Mouse (Mus musculus): ENCODE data around the gene Dab2ip. TPM values are rescaled to one million over a fixed set of nuclear protein-coding genes. Genes with fewer than 3 reads are reported as not detected.

Gene Dab2ip
- total RNA-seq, 2 experiments from 2014 or later, result 155 to 169 TPM

DNA sequence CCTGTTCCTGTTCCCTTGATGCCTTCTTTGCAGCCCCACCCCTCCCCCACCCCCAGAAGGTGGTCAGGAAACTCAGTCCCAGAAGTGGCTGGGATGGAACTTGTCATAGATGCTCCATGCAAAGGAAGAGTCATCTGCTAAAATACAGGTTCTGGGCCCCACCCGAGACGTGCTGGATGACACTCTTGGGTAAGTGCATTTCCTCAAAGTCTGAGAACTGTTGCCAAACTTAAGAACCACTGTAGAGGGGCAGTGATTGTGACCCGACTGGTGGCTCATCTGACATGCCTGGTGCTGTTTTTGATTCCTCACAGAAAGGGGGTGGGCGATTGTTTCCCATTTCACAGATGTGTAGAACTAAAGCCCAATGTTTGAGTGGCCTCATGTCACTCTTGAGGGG, 111.7 kb downstream of the Dab2ip start:
- no peak for DNase-seq (ENCODE audit: low spot score in 2 of 2)
- intact Hi-C loops (cut with DNase I), result no loop called here

DNA sequence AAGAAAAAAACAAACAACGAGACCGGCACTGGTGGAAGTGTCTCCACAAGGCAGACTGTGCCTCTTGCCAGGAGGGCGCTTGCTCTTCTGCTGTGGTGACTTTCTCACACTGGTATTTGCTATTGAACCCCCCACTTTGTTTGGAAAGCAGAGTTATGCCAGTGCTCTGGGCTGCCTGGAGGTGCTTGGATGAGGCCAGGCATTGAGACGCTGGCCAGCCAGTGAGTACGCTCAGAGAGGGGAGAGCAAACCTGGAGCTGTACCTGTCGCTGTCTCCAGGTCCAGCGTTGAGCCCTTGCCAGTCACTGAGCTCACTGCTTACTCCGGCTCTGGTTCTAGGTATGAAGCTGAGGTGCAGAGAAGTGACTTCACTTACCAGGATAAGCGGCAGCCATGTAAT, 112.2 kb downstream of the Dab2ip start:
- no peak for DNase-seq (ENCODE audit: low spot score in 2 of 2)
- intact Hi-C loops (cut with DNase I), result no loop called here

DNA sequence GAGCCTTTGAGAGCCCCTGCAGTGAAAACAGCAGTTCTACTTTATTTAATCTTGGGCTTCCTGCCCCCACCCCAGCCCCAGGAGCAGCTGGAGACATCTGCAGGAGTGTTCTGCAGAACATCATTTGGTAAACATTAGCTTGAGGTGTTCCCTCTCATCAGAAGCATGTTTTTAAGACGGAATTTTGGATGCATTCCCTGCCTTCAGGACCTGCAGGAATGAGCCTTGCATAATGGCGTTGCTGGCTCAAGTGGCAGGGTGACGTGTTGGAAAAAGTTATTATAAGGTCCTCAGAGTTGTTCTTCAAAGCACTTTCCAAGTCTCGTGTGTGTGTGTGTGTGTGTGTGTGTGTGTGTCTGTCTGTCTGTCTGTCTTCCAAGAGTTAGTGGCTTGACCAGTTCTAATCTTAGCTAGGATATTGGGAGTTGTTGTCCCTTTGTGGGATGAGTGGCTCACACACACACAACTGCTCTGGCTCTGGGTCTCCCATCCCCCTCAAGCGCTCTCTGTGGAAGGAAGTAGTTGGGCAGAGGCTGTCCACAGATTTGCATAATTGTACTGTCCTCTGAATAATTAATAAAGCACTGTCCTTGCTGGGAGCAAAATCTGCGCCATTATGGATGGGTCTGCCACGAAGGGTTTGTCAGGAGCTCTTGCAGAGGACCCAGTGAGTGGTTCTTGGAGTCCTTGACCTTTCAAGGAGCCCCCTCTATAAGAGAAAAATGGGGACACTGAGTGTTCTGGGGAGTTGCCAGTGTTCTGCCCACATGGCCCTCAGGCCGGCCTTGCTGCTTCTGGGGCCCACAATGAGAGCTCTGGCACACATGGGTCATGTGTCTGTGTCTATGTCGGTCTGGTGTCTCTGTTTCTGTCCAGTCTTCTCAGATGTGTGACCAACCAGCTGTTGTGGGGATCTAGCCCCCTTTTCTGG, 114.2 kb downstream of the Dab2ip start:
- no peak for DNase-seq (ENCODE audit: low spot score in 2 of 2)
- intact Hi-C loops (cut with DNase I), result no loop called here

DNA sequence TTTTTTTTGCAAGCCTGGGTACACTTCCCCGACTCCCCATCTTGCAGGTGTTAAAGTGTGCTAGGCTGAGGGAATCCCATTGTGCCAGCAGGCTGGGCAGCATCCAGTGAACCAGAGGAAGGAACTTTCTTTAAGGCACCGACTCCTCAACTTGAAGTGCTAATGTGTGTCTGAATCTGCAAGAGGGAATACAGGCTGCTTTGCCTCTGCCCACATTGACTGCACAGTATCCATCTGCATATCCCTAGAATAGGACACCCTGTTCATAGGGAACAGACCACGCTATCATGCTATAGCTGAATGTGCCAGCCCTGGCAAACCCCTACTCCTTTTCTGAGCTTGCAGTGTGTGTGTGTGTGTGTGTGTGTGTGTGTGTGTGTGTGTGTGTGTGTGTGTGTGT, 115.1 kb downstream of the Dab2ip start:
- DNase-seq (ENCODE audit: low spot score in 2 of 2), result peak; percentile 53 to 75
- intact Hi-C loops (cut with DNase I), result no loop called here

DNA sequence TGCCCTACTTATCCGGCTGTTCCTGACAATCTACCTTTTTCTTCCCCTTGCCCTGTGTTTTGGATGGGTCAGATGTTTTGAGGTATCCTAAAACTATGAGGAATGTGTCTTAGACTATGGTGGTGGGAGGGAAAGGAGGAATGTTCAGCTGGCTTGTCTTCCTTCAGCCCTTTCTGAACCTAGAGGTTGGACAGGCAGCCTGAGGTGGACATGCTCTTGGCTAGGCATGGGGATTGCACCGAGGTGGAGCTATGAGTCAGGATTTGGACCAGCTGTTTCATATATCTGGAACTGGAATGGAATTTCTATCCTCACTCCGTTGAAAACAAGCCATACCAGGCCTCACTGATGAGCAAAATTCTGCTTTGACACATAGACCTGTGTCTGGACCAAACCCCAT, 115.9 kb downstream of the Dab2ip start:
- intact Hi-C loops (cut with DNase I), result no loop called here

DNA sequence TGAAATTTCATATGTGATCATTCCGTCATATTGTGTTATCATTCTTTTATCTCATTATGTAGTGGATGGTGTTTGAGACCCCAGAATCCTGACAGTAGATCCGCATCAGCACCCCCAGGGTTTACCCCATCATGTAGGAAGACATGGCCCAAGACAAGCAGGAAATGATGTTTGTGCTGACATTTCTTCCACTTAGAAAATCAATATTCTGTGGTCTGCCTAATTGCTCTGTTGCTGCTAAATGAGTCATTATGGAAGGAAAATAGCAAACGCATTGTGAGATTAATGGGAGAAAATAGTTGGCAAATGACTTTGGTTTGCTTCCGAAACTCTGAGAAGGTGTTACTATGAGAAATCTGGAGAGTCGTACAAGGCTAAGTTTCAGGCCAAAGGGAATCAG, 116.4 kb downstream of the Dab2ip start:
- intact Hi-C loops (cut with DNase I), result no loop called here
- no peak for DNase-seq (ENCODE audit: low spot score in 2 of 2)

More for the DNA sequence above, 115.9 kb downstream of the Dab2ip start:
- DNase-seq (ENCODE audit: low spot score in 2 of 2), result no peak

DNA sequence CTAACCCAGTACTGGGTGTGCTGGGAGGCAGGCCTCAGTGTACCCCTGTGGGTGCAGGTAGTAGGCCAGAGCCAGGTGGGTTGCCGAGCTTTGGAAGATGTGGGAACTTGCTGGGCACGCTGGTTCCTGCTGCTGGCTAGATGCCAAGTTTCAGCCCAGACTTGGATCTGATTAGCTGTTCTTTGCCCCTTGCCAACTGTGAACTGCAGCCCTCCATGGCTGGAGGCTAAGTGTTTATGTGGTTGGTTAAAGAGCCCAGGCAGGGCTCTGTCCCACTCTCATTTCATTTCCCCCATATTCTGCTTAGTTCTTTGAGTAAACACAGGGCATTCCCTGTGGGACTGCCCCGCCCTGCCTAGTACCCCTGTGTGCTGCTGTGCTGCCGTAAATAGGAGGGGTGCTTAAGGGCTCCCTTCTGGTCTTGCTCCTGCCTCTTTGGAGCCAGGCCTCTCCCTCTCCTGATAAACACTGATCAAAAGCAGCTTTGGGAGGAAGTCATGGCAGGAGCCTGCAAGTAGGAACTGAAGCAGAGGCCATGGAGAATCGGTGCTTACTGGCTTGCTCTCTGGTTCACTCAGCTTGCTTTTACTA, 118.1 kb downstream of the Dab2ip start:
- intact Hi-C loops (cut with DNase I), result no loop called here
- peak in 1 of 2 experiments; percentile 39 for DNase-seq (ENCODE audit: low spot score in 2 of 2)

DNA sequence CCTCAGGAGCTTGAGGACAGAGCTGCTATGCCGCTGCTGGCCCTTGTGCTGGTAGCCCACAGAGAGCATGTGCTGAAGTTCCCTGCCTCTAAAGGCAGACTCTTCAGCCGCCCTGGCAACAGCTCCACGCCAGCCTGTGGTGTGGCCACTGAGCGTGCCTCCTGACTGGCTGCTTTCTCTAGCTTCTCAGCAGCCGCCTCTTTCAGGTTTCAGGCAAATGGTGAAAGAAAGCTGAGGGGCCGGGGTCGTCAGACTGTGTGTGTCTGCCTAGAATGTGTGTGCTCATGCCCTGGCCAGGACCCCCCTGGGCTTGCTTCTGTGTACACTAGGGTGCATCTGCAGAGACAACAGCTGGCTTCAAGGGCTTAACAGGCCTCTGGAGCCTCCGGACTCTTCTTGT, 119.8 kb downstream of the Dab2ip start:
- intact Hi-C loops (cut with DNase I), result no loop called here
- peak; percentile 49 to 70 for DNase-seq (ENCODE audit: low spot score in 2 of 2)

GRCm38 (mm10) chr2:35678440-35678839, 120.4 kb downstream of the Dab2ip start:
- DNase-seq (ENCODE audit: low spot score in 2 of 2), result no peak
- intact Hi-C loops (cut with DNase I), result no loop called here

DNA sequence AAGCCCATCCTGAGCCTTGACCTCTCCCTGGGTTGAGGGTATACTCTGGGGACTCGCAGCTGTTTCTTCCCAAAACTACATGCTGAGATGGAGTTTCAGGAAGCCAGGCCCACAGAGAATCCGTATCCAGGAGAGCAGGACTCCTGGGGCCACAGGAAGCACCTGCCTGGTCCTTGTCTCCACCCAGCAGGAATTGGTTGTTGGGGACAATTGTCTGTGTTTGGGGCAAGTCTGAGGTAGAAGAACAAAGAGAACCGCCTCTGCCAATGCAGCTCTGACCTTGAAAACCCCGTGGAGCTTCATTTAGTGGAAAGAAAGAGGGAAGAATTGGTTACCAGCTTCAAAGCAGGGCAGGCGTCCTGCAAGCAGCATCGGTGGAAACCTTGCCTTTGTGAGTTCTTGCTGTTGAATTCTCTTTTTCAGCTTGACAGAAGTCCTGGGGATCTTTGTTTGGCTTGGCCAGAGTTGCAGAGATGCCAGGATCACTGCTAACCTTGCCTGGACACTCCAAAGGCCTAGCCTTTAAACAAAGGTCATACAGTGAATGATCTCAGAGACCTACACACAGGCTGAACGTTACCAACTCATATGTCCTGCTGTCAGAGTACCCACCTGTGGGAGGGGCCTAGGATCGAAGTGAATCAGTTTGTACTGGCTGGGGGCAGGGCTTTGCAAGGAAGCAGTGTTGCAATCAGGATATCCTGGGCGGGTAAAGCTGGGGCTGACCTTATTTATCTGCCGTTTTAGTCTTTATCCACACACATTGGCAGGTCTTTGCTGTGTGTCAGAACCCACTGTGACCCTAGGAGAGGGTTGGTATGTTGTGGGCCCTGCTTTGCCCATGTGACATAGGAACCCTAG, 122.0 kb downstream of the Dab2ip start:
- no peak for DNase-seq (ENCODE audit: low spot score in 2 of 2)
- intact Hi-C loops (cut with DNase I), result no loop called here

DNA sequence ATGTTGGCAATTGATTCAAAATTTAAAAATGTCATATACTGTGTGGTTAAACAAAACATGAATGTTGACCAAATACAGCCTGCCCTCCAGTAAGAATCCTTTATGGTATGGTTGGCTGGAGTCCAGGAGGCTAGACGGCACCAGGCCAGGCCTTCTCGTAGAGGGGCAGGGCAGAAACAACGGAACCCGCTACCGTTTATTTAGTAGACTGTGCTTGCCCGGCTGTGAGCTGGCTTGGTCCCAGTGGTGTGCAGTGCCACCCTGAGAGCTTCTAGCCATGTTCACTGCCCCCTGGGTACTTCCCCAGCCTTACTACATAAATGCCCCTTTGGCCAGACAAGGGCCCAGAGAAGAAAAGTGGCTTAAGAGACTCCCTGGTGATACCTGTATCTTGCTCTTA, 122.8 kb downstream of the Dab2ip start:
- intact Hi-C loops (cut with DNase I), result no loop called here
- DNase-seq (ENCODE audit: low spot score in 2 of 2), result no peak

DNA sequence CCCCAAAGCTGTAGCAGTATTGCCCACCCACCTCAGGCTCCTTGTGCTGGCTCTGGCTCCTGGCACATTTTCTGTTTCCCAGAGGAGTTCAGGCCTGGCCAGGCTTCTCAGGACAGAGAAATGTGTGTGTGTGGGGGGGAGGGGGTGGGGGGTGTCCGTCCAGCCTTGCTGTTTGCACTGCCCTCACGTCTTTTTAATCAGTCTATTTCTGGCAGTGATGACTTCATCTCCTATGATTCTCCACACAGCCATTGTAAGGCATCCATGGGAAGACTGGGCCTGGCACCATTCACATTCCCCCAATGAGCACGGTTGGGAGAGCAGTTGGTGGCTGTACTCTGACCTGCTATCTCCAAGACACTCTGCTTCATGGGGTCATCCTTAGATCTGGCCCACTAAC, 125.9 kb downstream of the Dab2ip start:
- intact Hi-C loops (cut with DNase I), result no loop called here
- no peak for DNase-seq (ENCODE audit: low spot score in 2 of 2)

DNA sequence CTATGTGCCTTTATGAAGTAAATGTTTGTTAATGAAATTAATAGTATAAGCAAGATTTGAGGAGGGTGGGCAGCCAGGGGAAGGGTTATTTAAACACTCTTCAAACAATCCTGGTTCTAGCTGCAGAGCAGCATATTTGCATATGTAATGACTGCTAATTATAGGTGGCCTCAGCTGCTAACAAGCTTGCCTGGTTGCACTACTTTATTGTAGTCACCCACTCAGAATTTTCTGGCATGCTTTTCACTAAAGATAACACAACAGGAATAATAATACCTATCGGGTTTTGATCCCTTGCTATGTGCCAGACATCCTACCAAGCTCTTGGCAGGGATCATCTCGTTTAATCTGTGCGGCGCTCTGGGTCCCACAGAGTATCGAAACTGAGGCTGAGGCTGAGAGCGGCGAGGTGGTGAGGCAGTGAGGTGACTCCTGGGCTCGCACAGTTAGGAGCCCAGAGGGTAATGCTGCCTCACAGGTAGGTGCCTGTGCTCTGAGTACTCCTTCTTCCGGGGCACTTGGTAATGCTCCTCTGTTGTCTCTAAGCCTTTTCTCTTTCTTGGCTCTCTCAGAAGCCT, 126.8 kb downstream of the Dab2ip start:
- no peak for DNase-seq (ENCODE audit: low spot score in 2 of 2)
- intact Hi-C loops (cut with DNase I), result no loop called here

GRCm38 (mm10) chr2:35686104-35686503, 128.0 kb downstream of the Dab2ip start:
- intact Hi-C loops (cut with DNase I), result no loop called here
- DNase-seq (ENCODE audit: low spot score in 2 of 2), result peak in 1 of 2 experiments; percentile 56

- intact Hi-C loops (cut with DNase I), result no loop called here
- DNase-seq (ENCODE audit: low spot score in 2 of 2), result peak; percentile 37 to 59
Observed at GRCm38 (mm10) chr2:35687557-35688070, 129.5 kb downstream of the Dab2ip start.

DNA sequence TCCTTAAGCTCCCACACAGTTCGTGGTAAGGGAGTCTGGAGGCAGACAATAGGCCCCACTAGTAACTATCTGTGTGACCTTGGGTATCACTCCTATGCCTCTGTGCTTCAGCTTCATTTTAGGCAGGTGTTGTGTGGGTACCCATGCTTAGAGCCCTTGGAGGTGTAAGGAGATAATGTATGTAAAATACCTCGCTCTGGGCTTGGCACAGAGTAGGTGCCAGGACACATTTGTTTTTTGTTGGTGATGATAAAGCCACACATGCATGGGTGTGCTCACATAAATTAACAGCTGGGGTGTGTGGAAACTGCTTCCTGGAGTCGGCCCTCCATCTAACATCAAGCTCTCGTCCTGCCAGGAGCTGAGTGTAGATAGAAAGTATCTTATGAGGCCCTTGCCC, 130.1 kb downstream of the Dab2ip start:
- no peak for DNase-seq (ENCODE audit: low spot score in 2 of 2)

DNA sequence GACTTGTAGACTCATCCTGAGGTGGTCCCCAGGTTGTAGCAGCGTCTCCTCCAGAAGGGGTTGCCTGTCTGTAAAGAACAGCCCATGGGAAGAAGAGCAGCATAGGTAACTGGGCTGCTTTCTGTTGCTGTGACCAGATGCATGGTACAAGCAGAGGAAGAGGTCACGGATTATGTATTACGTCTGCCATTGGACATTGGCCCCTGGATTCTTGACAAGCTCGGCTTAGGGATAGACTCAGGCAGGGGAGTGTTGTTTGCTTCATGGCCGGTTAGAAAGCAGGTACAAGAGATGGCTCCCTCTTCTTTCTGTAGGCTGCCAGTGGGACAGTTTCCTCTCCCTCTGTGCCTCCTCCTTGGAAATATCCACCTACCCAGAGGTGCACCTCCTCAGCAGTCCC, 130.5 kb downstream of the Dab2ip start:
- intact Hi-C loops (cut with DNase I), result no loop called here
- no peak for DNase-seq (ENCODE audit: low spot score in 2 of 2)

More for the DNA sequence above, 130.1 kb downstream of the Dab2ip start:
- intact Hi-C loops (cut with DNase I), result no loop called here

GRCm38 (mm10) chr2:35689881-35690280, 131.8 kb downstream of the Dab2ip start:
- intact Hi-C loops (cut with DNase I), result no loop called here
- no peak for DNase-seq (ENCODE audit: low spot score in 2 of 2)

DNA sequence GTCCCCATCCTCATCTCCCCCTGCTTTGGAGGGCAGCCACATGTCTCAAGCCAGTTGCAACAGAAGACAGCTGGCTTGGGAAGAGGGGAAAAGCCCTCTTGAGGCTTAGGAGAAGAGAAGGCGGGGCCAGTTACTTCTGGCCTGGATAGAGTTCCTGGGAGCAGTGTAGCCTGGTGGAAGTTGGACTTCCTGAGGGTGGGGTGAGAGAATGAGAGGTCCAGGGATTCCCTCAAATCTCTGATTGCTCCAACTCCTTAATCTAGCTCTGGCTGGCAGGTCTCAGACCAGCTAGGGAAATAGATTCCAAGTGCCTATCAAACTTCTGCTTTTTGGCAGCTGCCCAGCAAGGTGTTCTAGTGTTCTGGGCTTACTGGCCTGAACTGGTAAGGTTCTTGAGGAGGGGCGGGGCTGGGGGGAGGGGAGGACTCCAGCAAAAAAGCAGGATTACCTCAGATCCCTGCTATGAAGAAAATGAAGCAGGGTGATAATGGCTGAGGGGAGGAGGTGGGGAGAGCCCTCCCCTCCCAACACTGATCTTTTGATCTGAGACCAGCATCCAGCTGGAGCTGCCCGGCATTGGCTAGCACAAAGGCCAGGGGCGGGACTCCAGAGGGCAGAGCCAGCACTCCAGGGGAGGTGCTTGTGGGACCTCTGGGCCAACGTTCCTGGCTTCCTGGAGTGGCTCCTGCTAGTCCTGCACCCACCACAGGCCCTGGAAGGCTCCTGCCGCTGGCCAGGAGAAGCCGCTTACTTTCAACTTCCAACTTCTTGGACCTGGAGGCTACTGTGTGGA, 133.4 kb downstream of the Dab2ip start:
- DNase-seq (ENCODE audit: low spot score in 2 of 2), result no peak
- intact Hi-C loops (cut with DNase I), result no loop called here

Data from left cerebral cortex, postnatal 14 days (tissue).